Mouse (Mus musculus): Measurements from ENCODE around the gene Tgif2.

GRCm38 (mm10) chr2:156896384-156896914, 56.6 kb downstream of the Tgif2 start:
- TF ChIP-seq EP300 (IDR thresholded peaks at IDR 0.05; ENCODE audit: low read depth) (no peak), CTCF (IDR thresholded peaks at IDR 0.05; ENCODE audit: low read depth) (no peak)

Data from liver, embryonic 14.5 days (tissue).